Comparison of ENCODE assay signal across 18 mouse cellular contexts in genomic region chr8:125530187-125531087, GRCm38 (mm10). TPM values are rescaled to one million over a fixed set of nuclear protein-coding genes. Genes with fewer than 3 reads are reported as not detected.
DNase-seq lines count a peak whose midpoint lies in the region; ATAC-seq lines count a peak whose summit lies in the region.
"Had no signal": no experiment of that assay in that cellular context is flagged by ENCODE, and none has a peak within 500 bp of the region (broad histone marks: within the 10 kb centered on the region; RNA-seq: fewer than 3 reads in every experiment).

No protein-coding gene starts in this region.

- no peaks in the 10 kb centered on the region for H3K27me3 ChIP-seq in heart, embryonic 13.5 days (replicated peaks)
- H3K27me3 ChIP-seq in heart, embryonic 11.5 days (ENCODE audit: control insufficient read depth, insufficient read depth, low read length), result no peaks in the 10 kb centered on the region
- H3K27me3 ChIP-seq in neural tube, embryonic 15.5 days (replicated peaks), result no peaks in the 10 kb centered on the region
- H3K27me3 ChIP-seq in midbrain, embryonic 12.5 days, result peaks cover 17% of the 10 kb centered on the region
- H3K27me3 ChIP-seq: embryonic facial prominence, embryonic 13.5 days; limb, embryonic 13.5 days had no signal

- peak overlapping the region; percentile 87; the same call in 1 of the 2 replicates for H3K27ac ChIP-seq in heart, embryonic 13.5 days (replicated peaks)
- no peak overlapping the region for H3K27ac ChIP-seq in heart, embryonic 11.5 days (ENCODE audit: low read depth, low read length)
- 0 out of 2 replicates have a peak overlapping the region, but pooled peaks have one; percentile 13 for H3K27ac ChIP-seq in neural tube, embryonic 15.5 days (replicated peaks)
- peak overlapping the region; percentile 31; the same call in 1 of the 2 replicates for H3K27ac ChIP-seq in midbrain, embryonic 12.5 days (replicated peaks)
- H3K27ac ChIP-seq: embryonic facial prominence, embryonic 13.5 days; limb, embryonic 13.5 days; liver, embryonic 14.5 days had no signal

- WGBS in heart, embryonic 13.5 days, result 56% methylated on average over 15 of the region's 15 CpGs
- 52% methylated on average over 15 of the region's 15 CpGs for WGBS in heart, embryonic 11.5 days (ENCODE audit: insufficient replicate concordance)
- 46% methylated on average over 15 of the region's 15 CpGs for WGBS in neural tube, embryonic 15.5 days
- 45% methylated on average over 15 of the region's 15 CpGs for WGBS in midbrain, embryonic 12.5 days

- ATAC-seq in heart, embryonic 13.5 days (ENCODE audit: extremely low read depth, insufficient number of reproducible peaks, low FRiP score, low TSS enrichment), result no peak
- no peak for ATAC-seq in heart, embryonic 11.5 days (replicated peaks; ENCODE audit: insufficient number of reproducible peaks, low FRiP score, low TSS enrichment)
- no peak for ATAC-seq in neural tube, embryonic 15.5 days (ENCODE audit: low FRiP score)
- ATAC-seq in midbrain, embryonic 12.5 days (ENCODE audit: low FRiP score, low read depth), result no peak
- ATAC-seq: CD4-positive, CD25-positive, alpha-beta regulatory T cell, adult 4 months had no signal

- no peaks in the 10 kb centered on the region for H3K9me3 ChIP-seq in heart, embryonic 13.5 days
- H3K9me3 ChIP-seq in heart, embryonic 11.5 days (replicated peaks; ENCODE audit: control insufficient read depth, low read length), result no peaks in the 10 kb centered on the region
- H3K9me3 ChIP-seq in neural tube, embryonic 15.5 days (replicated peaks), result no peaks in the 10 kb centered on the region
- no peaks in the 10 kb centered on the region for H3K9me3 ChIP-seq in midbrain, embryonic 12.5 days
- H3K9me3 ChIP-seq: embryonic facial prominence, embryonic 13.5 days; limb, embryonic 13.5 days had no signal

- H3K4me2 ChIP-seq in heart, embryonic 13.5 days, result no peak overlapping the region
- no peak overlapping the region for H3K4me2 ChIP-seq in heart, embryonic 11.5 days
- no peak overlapping the region for H3K4me2 ChIP-seq in neural tube, embryonic 15.5 days
- no peak overlapping the region for H3K4me2 ChIP-seq in midbrain, embryonic 12.5 days (replicated peaks)
- H3K4me2 ChIP-seq: embryonic facial prominence, embryonic 13.5 days; limb, embryonic 13.5 days had no signal

- H3K4me3 ChIP-seq in heart, embryonic 13.5 days, result no peak overlapping the region
- H3K4me3 ChIP-seq in heart, embryonic 11.5 days (ENCODE audit: low read depth, low read length), result no peak overlapping the region
- no peak overlapping the region for H3K4me3 ChIP-seq in neural tube, embryonic 15.5 days (replicated peaks)
- no peak overlapping the region for H3K4me3 ChIP-seq in midbrain, embryonic 12.5 days
- H3K4me3 ChIP-seq: embryonic facial prominence, embryonic 13.5 days; limb, embryonic 13.5 days had no signal

- DNase-seq in neural tube, embryonic 10.5 days (ENCODE audit: extremely low spot score, low spot score), result no peak
- no peak for DNase-seq in B cell, adult 2 months
- DNase-seq in right cerebral cortex, postnatal 10 days (ENCODE audit: low spot score in 2 of 2), result no peak
- DNase-seq: adrenal gland, postnatal 10 days; cerebellum, adult 9-10 months; heart, postnatal 14 days; kidney, adult 8-10 months; lung, postnatal 14 days; right cerebral cortex, postnatal 25 days; thymus, postnatal 4 days had no signal

- H3K9ac ChIP-seq in heart, embryonic 13.5 days, result peak overlapping the region; percentile 24; the same call in 1 of the 2 replicates
- no peak overlapping the region for H3K9ac ChIP-seq in heart, embryonic 11.5 days (ENCODE audit: low read depth, low read length)
- H3K9ac ChIP-seq in neural tube, embryonic 15.5 days (replicated peaks), result no peak overlapping the region
- H3K9ac ChIP-seq in midbrain, embryonic 12.5 days (replicated peaks), result no peak overlapping the region
- H3K9ac ChIP-seq: embryonic facial prominence, embryonic 13.5 days; limb, embryonic 13.5 days; liver, embryonic 14.5 days had no signal

- H3K36me3 ChIP-seq in heart, embryonic 13.5 days, result no peaks in the 10 kb centered on the region
- no peaks in the 10 kb centered on the region for H3K36me3 ChIP-seq in heart, embryonic 11.5 days (ENCODE audit: control insufficient read depth, insufficient read depth, low read length)
- no peaks in the 10 kb centered on the region for H3K36me3 ChIP-seq in neural tube, embryonic 15.5 days
- H3K36me3 ChIP-seq in midbrain, embryonic 12.5 days, result no peaks in the 10 kb centered on the region
- H3K36me3 ChIP-seq: limb, embryonic 13.5 days had no signal

- peaks cover 99% of the 10 kb centered on the region for H3K4me1 ChIP-seq in heart, embryonic 13.5 days
- peaks cover 86% of the 10 kb centered on the region for H3K4me1 ChIP-seq in heart, embryonic 11.5 days (ENCODE audit: control insufficient read depth, insufficient read depth, low read length)
- peaks cover 80% of the 10 kb centered on the region for H3K4me1 ChIP-seq in neural tube, embryonic 15.5 days
- peaks cover 86% of the 10 kb centered on the region for H3K4me1 ChIP-seq in midbrain, embryonic 12.5 days

RNA-seq across cellular contexts. Expression of gene Sipa1l2, which starts 39.2 kb away (rescaled TPM):
- polyA plus RNA-seq in heart, embryonic 13.5 days (2015; fragmentation: Nextera tagmentation; extraction: Ambion mirVana), result 19.7 and 20.2 TPM in 2 replicates
- polyA plus RNA-seq in heart, embryonic 11.5 days (2014; fragmentation: Nextera tagmentation; extraction: Ambion mirVana), result 16.8 and 19.4 TPM in 2 replicates
- 16.3 and 16.8 TPM in 2 replicates for polyA plus RNA-seq in neural tube, embryonic 15.5 days (2015; fragmentation: Nextera tagmentation; extraction: Ambion mirVana)
- polyA plus RNA-seq in midbrain, embryonic 12.5 days (2016; fragmentation: Nextera tagmentation; extraction: Ambion mirVana), result 43.7 and 45.4 TPM in 2 replicates
